Mouse (Mus musculus): ENCODE results near the gene Kcnrg. TPM values are rescaled to one million over a fixed set of nuclear protein-coding genes. Genes with fewer than 3 reads are reported as not detected.

Kcnrg gene
- 0.51 TPM for polyA plus RNA-seq (2017; shearing (Covaris generic))

GRCm38 (mm10) chr14:61607157-61607556, at the start of gene Kcnrg:
Gene Kcnrg (plus strand): TSS chr14:61607457.

GRCm38 (mm10) chr14:61597968-61598367, 9.3 kb upstream of the Kcnrg start, which contains the start of gene Trim13:
Gene Trim13 (plus strand): TSS chr14:61598247.

Other genes with a start within 250 kb of the Kcnrg start
- 14.1 TPM for gene Ebpl, start 247.0 kb upstream of the Kcnrg start, polyA plus RNA-seq (2017; shearing (Covaris generic))
- 52.6 TPM for gene Kpna3, start 167.6 kb upstream of the Kcnrg start, polyA plus RNA-seq (2017; shearing (Covaris generic))
- 9.3 TPM for gene Spryd7, start 50.6 kb upstream of the Kcnrg start, polyA plus RNA-seq (2017; shearing (Covaris generic))
- gene Trim13, start 9.2 kb upstream of the Kcnrg start, polyA plus RNA-seq (2017; shearing (Covaris generic)), result 7.6 TPM